Mouse (Mus musculus): ENCODE data around the gene Gabpb1. TPM values are rescaled to one million over a fixed set of nuclear protein-coding genes. Genes with fewer than 3 reads are reported as not detected.

Gene Gabpb1
- total RNA-seq (2017): 22.6 to 29.9 TPM (median 25.9 TPM) in 3 replicates

DNA sequence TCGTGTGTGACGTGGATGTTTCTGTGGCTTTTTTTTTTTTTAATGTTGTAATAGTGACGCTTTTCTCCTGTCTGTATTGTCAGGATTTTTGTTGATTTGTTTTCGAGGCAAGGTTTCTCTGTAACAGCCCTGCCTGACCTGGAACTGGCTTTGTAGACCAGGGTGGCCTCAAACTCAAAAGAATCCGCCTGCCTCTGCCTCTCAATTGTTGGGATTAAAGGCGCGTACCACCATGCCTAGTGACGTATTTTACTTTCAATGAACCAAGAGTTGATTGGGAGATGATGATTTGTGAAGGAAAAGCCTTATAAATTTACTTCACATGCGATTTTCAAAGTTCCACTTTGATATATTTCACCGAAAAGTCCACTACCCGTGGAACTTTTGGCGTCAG, at the start of gene Gabpb1:
Gene Gabpb1, minus strand, starts transcription at position 216 of the 394 bp plus-strand sequence.
- ATAC-seq (replicated peaks; ENCODE audit: insufficient number of reproducible peaks, low FRiP score, low TSS enrichment, poor library complexity, severe bottlenecking): no peak

GRCm38 (mm10) chr2:126712950-126713349, 36.8 kb upstream of the Gabpb1 start:
- 0 out of 2 replicates have a peak, but pooled peaks have one; percentile 41 for ATAC-seq (replicated peaks; ENCODE audit: insufficient number of reproducible peaks, low FRiP score, low TSS enrichment, poor library complexity, severe bottlenecking)

GRCm38 (mm10) chr2:126712526-126712925, 36.4 kb upstream of the Gabpb1 start:
- ATAC-seq (replicated peaks; ENCODE audit: insufficient number of reproducible peaks, low FRiP score, low TSS enrichment, poor library complexity, severe bottlenecking): no peak

DNA sequence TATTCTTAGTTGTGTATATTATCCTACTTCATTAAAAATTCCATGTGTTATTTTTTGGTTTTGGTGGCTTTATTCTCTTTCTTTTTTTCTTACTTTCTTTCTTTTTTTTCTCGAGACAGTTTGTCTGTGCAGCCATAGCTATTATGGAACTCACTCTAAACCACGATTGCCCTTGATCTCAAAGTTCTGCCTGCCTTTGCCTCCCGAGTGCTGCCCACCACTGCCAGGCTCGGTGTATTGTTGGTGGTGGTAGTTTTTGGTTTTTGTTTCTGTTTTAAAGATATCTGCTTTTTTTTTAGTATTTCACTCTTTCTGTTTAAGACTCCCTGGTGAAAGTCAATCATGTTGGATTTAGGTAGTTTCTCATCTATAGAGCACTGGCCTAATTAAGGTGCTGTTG, 32.2 kb upstream of the Gabpb1 start:
- no peak for ATAC-seq (replicated peaks; ENCODE audit: insufficient number of reproducible peaks, low FRiP score, low TSS enrichment, poor library complexity, severe bottlenecking)

DNA sequence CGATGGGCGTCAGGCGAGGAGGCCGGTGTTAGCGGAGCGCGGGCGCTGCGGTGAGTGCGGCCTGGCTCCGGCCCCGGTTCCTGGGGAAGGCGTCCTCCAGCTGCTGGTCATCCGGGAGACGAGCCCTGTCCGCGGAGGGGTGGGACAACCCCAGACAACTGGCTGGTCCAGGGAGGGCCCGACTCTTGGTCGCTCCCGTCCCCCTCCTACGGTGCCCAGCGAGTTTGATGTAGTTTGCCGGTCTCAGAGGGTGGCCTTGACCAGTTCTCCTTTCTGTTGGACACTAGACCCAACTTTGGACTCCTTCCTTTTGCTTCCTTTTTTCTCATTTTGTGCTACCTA, 31.3 kb upstream of the Gabpb1 start:
- peak; percentile 13 for ATAC-seq (replicated peaks; ENCODE audit: insufficient number of reproducible peaks, low FRiP score, low TSS enrichment, poor library complexity, severe bottlenecking)

GRCm38 (mm10) chr2:126706759-126707437, 30.8 kb upstream of the Gabpb1 start, which contains the start of gene Usp8:
Usp8 (plus strand) TSS chr2:126707328.
- peak; percentile 99 for ATAC-seq (replicated peaks; ENCODE audit: insufficient number of reproducible peaks, low FRiP score, low TSS enrichment, poor library complexity, severe bottlenecking)

DNA sequence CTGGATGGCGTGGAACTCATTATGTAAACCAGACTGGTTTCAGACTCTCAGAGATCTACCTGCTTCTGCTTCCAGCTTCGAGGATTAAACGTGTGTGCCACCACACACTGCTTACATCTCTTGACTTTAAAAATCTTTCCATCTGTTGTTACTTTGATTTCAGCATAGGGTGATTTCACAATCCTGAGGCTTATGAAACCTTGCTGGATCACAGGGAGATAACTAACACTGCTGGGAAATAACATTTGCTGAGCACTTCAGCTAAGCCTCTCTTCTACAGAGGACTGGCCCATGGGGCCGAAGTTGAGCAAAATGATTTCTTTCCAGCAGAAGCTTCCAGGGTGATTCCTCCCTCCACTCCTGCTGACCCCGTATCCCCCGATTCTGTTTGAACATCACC, 19.1 kb upstream of the Gabpb1 start:
- no peak for ATAC-seq (replicated peaks; ENCODE audit: insufficient number of reproducible peaks, low FRiP score, low TSS enrichment, poor library complexity, severe bottlenecking)

DNA sequence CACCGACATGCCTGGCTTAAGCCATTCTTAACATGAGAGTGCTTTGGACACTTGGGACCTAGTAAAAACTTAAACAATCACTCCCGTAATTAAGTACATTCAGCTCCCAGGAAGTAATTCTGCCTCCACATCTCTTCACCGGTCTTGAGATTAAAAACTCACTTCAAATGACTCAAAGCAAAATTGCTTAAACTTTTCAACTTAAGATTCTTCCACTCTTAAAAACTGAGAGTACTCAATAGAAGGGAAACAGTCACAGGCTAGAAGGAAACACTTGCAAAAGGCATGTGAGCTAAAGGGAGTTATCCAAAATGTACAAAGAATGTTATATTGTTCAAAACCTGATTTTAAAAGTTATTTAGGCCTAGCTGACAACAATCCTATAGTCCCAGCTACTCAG, 15.2 kb upstream of the Gabpb1 start:
- ATAC-seq (replicated peaks; ENCODE audit: insufficient number of reproducible peaks, low FRiP score, low TSS enrichment, poor library complexity, severe bottlenecking): no peak

DNA sequence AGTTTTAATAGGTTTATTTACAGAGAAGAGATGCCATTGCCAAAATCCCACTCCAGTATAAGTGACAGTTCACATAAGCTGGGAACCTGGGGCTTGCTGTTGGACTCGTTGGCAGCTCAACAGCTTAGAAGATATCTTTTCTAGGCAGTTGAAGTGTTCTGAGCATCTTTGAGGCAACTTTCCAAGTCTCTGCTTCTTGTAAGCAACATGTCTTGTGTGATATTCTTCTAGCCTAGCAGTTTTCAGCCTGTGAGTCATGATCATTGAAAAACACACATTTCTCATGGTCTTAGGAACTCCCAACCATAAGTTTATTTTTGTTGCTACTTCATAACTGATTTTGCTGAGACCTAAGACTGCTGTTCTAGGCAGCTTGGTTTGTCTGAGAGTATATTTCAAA, 6.8 kb upstream of the Gabpb1 start:
- ATAC-seq (replicated peaks; ENCODE audit: insufficient number of reproducible peaks, low FRiP score, low TSS enrichment, poor library complexity, severe bottlenecking): no peak

GRCm38 (mm10) chr2:126682333-126682732, 6.2 kb upstream of the Gabpb1 start:
- ATAC-seq (replicated peaks; ENCODE audit: insufficient number of reproducible peaks, low FRiP score, low TSS enrichment, poor library complexity, severe bottlenecking): peak; percentile 53; the same call in 1 of the 2 replicates

DNA sequence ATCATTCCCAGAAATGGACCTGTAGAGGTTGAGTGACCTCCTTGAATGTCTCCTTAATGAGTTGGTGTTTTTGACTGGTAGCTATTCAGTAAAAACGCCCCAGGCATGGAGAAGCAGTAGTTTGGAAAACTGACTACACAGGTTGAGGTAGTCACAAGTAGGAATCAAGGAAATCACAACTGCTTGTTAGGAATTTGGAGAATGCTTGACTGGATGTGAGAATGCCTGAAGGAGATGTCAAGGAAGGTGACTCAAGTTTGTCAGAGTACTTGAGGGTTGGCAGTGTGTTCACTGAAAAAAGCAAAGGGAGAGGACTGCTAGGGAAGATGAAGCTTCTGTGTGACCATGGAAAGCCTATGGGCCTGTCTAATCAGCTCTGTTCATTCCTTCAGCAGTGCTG, 1.2 kb upstream of the Gabpb1 start:
- ATAC-seq (replicated peaks; ENCODE audit: insufficient number of reproducible peaks, low FRiP score, low TSS enrichment, poor library complexity, severe bottlenecking): no peak

DNA sequence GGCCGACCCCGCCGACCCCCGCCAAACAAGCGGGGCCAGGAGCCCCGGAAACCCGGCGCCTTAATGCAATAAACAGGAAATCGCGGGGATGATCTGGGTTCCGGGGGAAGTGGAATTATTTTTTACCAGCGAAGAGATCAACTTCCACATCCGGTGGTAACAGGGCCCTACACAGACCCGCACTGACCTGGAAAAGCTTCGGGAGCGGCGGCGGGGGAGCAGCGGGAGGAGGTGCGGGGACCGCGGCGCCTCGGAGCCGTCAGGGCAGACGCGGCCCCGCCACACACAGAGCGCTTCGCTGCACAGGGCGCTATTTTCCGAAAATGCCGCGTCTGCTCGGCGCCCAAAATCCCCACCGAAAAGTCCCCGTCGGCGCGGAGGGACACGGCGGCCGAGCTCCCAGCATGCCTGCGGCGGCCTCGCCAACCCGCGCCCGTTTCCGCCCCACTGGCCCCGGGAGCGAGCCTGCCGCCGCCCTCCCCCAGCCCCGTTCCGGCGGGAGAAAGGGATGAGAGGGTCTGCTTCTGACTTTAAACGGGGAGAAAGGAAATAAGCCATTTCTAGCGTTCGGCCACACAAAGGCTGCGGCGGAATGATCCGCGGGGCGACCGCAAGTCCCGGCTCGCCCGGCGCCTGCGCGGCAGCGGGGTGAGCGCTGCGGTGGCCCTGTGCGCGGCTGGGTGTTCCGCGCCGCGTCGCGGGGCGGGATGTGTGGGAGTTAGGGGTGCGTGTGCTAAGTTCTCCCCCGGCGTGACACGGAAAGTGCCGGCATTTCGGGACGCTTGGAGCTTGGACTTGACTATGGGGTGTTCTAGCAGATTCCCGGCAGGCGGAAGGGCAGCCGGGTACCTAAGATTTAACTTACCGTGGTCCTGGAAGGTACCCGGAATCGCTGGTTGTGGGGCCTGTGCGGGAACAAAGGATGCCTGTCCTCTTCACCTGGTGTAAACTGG, 692 bp downstream of the Gabpb1 start:
- ATAC-seq (replicated peaks; ENCODE audit: insufficient number of reproducible peaks, low FRiP score, low TSS enrichment, poor library complexity, severe bottlenecking): peak; percentile 70

- ATAC-seq (replicated peaks; ENCODE audit: insufficient number of reproducible peaks, low FRiP score, low TSS enrichment, poor library complexity, severe bottlenecking): peak; percentile 33
Observed at GRCm38 (mm10) chr2:126674441-126675168, 1.5 kb downstream of the Gabpb1 start.

DNA sequence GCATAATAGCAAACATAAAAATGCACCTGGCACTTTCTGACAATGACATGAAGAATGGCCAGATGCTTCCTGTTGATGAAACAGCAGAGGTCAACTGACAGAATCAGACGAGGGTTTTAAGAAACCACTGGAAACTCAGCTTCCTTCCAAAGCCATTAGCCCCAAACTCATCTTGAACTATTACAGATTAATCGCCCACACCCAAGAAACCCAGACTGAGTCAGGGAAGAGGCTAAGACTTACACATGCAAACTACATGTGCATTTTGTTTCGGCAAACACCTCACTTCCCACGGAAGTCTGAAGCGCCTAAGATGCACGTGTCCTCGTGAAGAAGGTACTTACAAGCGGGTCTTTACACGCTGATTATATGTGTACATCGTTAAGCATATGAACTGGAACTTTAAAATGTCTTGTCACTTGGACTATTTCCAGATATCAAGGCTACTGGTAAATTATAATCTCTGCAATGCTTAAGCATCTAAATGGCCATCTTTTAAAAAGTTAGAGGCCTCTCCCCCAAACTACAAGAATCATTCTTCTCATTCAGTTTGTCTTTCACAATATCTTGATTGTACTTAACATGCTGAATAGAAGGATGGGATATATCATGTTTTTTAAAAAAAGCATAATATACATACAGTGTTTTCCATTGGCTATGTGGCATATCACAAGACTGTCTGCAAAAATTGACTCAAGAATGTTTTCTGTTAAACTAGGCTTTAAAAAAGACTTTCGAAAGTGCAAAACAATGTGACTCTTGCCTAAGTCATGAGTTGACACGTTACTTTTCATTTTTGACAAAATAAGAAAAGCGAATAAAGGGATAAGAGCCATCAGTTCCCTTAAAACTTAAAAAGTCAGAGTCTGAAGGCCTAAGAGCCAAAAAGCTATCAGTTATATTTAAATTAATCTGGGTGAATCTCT, 2.6 kb downstream of the Gabpb1 start:
- ATAC-seq (replicated peaks; ENCODE audit: insufficient number of reproducible peaks, low FRiP score, low TSS enrichment, poor library complexity, severe bottlenecking): no peak

- ATAC-seq (replicated peaks; ENCODE audit: insufficient number of reproducible peaks, low FRiP score, low TSS enrichment, poor library complexity, severe bottlenecking): no peak
Observed at GRCm38 (mm10) chr2:126668621-126669252, 7.4 kb downstream of the Gabpb1 start.

GRCm38 (mm10) chr2:126665984-126666383, 10.2 kb downstream of the Gabpb1 start:
- no peak for ATAC-seq (replicated peaks; ENCODE audit: insufficient number of reproducible peaks, low FRiP score, low TSS enrichment, poor library complexity, severe bottlenecking)

DNA sequence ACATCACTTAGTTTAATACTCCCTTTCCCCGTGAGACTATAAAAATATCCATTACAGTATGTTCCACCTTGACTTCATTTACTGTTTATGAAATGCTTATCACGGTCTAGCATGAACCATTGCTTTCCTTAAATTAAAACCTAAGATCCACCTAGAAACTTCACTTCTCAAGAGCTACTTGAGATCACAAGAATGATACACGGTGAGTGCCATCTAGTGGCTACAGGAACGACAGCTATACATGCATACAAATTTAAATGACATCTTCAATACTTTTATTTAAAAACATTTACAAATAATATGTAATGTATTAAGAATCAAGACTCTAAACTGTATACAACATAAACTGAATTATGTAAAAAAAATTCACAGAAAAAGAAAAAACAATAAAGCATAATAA, 12.7 kb downstream of the Gabpb1 start:
- peak; percentile 78; the same call in 1 of the 2 replicates for ATAC-seq (replicated peaks; ENCODE audit: insufficient number of reproducible peaks, low FRiP score, low TSS enrichment, poor library complexity, severe bottlenecking)

DNA sequence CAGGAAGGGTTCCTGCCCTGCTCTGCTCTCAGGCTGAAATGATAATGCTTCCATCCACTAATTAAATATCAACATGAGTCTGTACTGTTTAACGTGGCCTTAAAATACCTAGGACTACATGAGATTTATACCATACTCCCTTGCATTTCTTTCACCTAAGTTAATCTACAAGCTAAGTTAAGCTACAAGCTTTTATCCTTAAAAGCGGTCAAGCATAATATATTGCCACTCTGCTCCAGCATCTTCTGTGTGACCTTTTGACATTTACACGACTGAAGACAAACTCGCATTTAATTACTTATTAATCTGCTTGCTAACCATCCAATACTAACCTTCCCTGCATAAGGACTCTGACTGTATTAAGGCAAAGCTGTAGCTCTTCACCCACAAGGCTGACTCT, 23.2 kb downstream of the Gabpb1 start:
- ATAC-seq (replicated peaks; ENCODE audit: insufficient number of reproducible peaks, low FRiP score, low TSS enrichment, poor library complexity, severe bottlenecking): no peak
